Mouse (Mus musculus): ENCODE data around the gene Gm20388. TPM values are rescaled to one million over a fixed set of nuclear protein-coding genes. Genes with fewer than 3 reads are reported as not detected.
A peak's percentile ranks its signal among the peaks of the same experiment; 100 is the strongest.

Gm20388 gene
- total and polyA plus RNA-seq, 2 experiments from 2014 or later = 17.3 TPM; not detected in 1

GRCm38 (mm10) chr8:120225421-120226151 is 314.9 kb downstream of the Gm20388 start:
- H3K9ac ChIP-seq (replicated peaks; ENCODE audit: low read depth, low read length) = no peak overlapping the region
- peaks cover 7% of the 10 kb centered on the region; the same call in 1 of the 2 replicates for H3K27me3 ChIP-seq (ENCODE audit: control insufficient read depth, insufficient read depth, low read length)
- no peaks in the 10 kb centered on the region for H3K36me3 ChIP-seq (replicated peaks; ENCODE audit: control insufficient read depth, insufficient read depth, low read length)
- no peak for ATAC-seq (ENCODE audit: insufficient read depth, low read depth)
- H3K4me2 ChIP-seq (ENCODE audit: low read depth, low read length) = no peak overlapping the region
- H3K4me3 ChIP-seq (ENCODE audit: low read depth, low read length) = no peak overlapping the region
- H3K4me1 ChIP-seq (ENCODE audit: control insufficient read depth, insufficient read depth) = peaks cover 16% of the 10 kb centered on the region
- TF ChIP-seq EP300 (IDR thresholded peaks at IDR 0.05; ENCODE audit: low read depth) = no peak
- no peak for TF ChIP-seq CTCF (IDR thresholded peaks at IDR 0.05; ENCODE audit: low read depth)
- 53% methylated on average over 10 of the region's 10 CpGs for WGBS
- no peak overlapping the region for H3K27ac ChIP-seq (ENCODE audit: low read depth)
- no peaks in the 10 kb centered on the region for H3K9me3 ChIP-seq (replicated peaks; ENCODE audit: control insufficient read depth, low read length)
- peak; percentile 13 for DNase-seq (ENCODE audit: low spot score)

- Histone ChIP-seq H3K9me3 (replicated peaks; ENCODE audit: control insufficient read depth, low read length) (no peaks in the 10 kb centered on the region), H3K27me3 (ENCODE audit: control insufficient read depth, insufficient read depth, low read length) (peaks cover 7% of the 10 kb centered on the region; the same call in 1 of the 2 replicates), H3K27ac (ENCODE audit: low read depth) (no peak overlapping the region), H3K4me3 (ENCODE audit: low read depth, low read length) (no peak overlapping the region), H3K36me3 (replicated peaks; ENCODE audit: control insufficient read depth, insufficient read depth, low read length) (no peaks in the 10 kb centered on the region), H3K4me2 (ENCODE audit: low read depth, low read length) (no peak overlapping the region), H3K9ac (replicated peaks; ENCODE audit: low read depth, low read length) (no peak overlapping the region), H3K4me1 (ENCODE audit: control insufficient read depth, insufficient read depth) (peaks cover 29% of the 10 kb centered on the region)
- TF ChIP-seq CTCF (IDR thresholded peaks at IDR 0.05; ENCODE audit: low read depth) = no peak
- TF ChIP-seq EP300 (IDR thresholded peaks at IDR 0.05; ENCODE audit: low read depth) = no peak
- ATAC-seq (ENCODE audit: insufficient read depth, low read depth) (no peak), DNase-seq (ENCODE audit: low spot score) (no peak)
- WGBS = 60% methylated on average over 5 of the region's 5 CpGs
Measured at GRCm38 (mm10) chr8:120226700-120227577, 316.3 kb downstream of the Gm20388 start.

- Histone ChIP-seq H3K4me2 (ENCODE audit: low read depth, low read length) (peak overlapping the region; percentile 97; the same call in 1 of the 2 replicates), H3K9me3 (replicated peaks; ENCODE audit: control insufficient read depth, low read length) (no peaks in the 10 kb centered on the region), H3K27me3 (ENCODE audit: control insufficient read depth, insufficient read depth, low read length) (peaks cover 7% of the 10 kb centered on the region; the same call in 1 of the 2 replicates), H3K27ac (ENCODE audit: low read depth) (no peak overlapping the region), H3K9ac (replicated peaks; ENCODE audit: low read depth, low read length) (no peak overlapping the region), H3K36me3 (replicated peaks; ENCODE audit: control insufficient read depth, insufficient read depth, low read length) (no peaks in the 10 kb centered on the region), H3K4me3 (ENCODE audit: low read depth, low read length) (no peak overlapping the region), H3K4me1 (ENCODE audit: control insufficient read depth, insufficient read depth) (peaks cover 35% of the 10 kb centered on the region)
- ATAC-seq (ENCODE audit: insufficient read depth, low read depth) = no peak
- no peak for DNase-seq (ENCODE audit: low spot score)
- TF ChIP-seq EP300 (IDR thresholded peaks at IDR 0.05; ENCODE audit: low read depth) (no peak), CTCF (IDR thresholded peaks at IDR 0.05; ENCODE audit: low read depth) (no peak)
Measured at GRCm38 (mm10) chr8:120227578-120227876, 316.9 kb downstream of the Gm20388 start.

- H3K27ac ChIP-seq (ENCODE audit: low read depth) = peak within 1 kb of the TSS; percentile 52
- peaks cover 40% of the 10 kb centered on the region for H3K4me1 ChIP-seq (ENCODE audit: control insufficient read depth, insufficient read depth)
Measured at GRCm38 (mm10) chr8:120227891-120228591, 317.4 kb downstream of the Gm20388 start, which contains the start of gene Gse1. Gene Gse1, plus strand, starts transcription at chr8:120228456.

More at GRCm38 (mm10) chr8:120227891-120228591, 317.4 kb downstream of the Gm20388 start, which contains the start of gene Gse1:
- WGBS = 12% methylated on average over 21 of the region's 52 CpGs
- TF ChIP-seq EP300 (IDR thresholded peaks at IDR 0.05; ENCODE audit: low read depth) (no peak), CTCF (IDR thresholded peaks at IDR 0.05; ENCODE audit: low read depth) (no peak)
- Histone ChIP-seq H3K27me3 (ENCODE audit: control insufficient read depth, insufficient read depth, low read length) (peaks cover 7% of the 10 kb centered on the region; the same call in 1 of the 2 replicates), H3K4me2 (ENCODE audit: low read depth, low read length) (peak within 1 kb of the TSS; percentile 97), H3K9me3 (replicated peaks; ENCODE audit: control insufficient read depth, low read length) (no peaks in the 10 kb centered on the region), H3K4me3 (ENCODE audit: low read depth, low read length) (peak within 1 kb of the TSS; percentile 61), H3K9ac (replicated peaks; ENCODE audit: low read depth, low read length) (peak within 1 kb of the TSS; percentile 62), H3K36me3 (replicated peaks; ENCODE audit: control insufficient read depth, insufficient read depth, low read length) (no peaks in the 10 kb centered on the region)
- ATAC-seq (ENCODE audit: insufficient read depth, low read depth) (peak; percentile 75), DNase-seq (ENCODE audit: low spot score) (peak; percentile 86)
